Mouse (Mus musculus) left cerebral cortex, adult 2 months (tissue): ENCODE data around the gene Bok. TPM values are rescaled to one million over a fixed set of nuclear protein-coding genes. Genes with fewer than 3 reads are reported as not detected.

ENCODE experiments used
- DNase-seq, 2 experiments: peaks; one replicate each; pipeline ENCODE4 v3.0.0; 2021 to 2022; ENCODE audit warnings: low spot score in 2 of 2, mixed read lengths in 1 of 2; ENCODE audit errors: extremely low spot score in 1 of 2
- H3K27ac ChIP-seq: fragments of 200-600 bp; 2 replicates; pipeline ENCODE4 v1.8.1; 2022
- H3K4me3 ChIP-seq: fragments of 200-600 bp; 2 replicates; pipeline ENCODE4 v1.8.1; 2022
- CTCF ChIP-seq: fragments of 200-600 bp; IDR thresholded peaks from 2 replicates; pipeline ENCODE4 v1.8.1; 2022; ENCODE audit warnings: antibody characterized with exemption, mild to moderate bottlenecking, moderate library complexity
- intact Hi-C: fragments of 180-260 bp; cut with DNase I; formaldehyde crosslinking; loops from one replicate; pipeline ENCODE4 v1.15.1; 2025
- total RNA-seq, 2 experiments: library from RNA; stranded (reverse); gene quantifications; 2 replicates each; pipeline ENCODE4 v1.2.3; 2021

The Bok gene
- total RNA-seq, 2 experiments from 2014 or later: 33.2 to 35.8 TPM

- intact Hi-C loops: loop anchor here (2.0 kb wide), 1 partner anchor 58 kb away; no protein-coding TSS in a partner anchor
- DNase-seq: peak; percentile 36 to 50
- no peak overlapping the region for H3K27ac ChIP-seq
- TF ChIP-seq CTCF: peak; percentile 64
- H3K4me3 ChIP-seq: peak overlapping the region; percentile 31
Measured at GRCm38 (mm10) chr1:93668791-93669548, 16.5 kb upstream of the Bok start.

DNA sequence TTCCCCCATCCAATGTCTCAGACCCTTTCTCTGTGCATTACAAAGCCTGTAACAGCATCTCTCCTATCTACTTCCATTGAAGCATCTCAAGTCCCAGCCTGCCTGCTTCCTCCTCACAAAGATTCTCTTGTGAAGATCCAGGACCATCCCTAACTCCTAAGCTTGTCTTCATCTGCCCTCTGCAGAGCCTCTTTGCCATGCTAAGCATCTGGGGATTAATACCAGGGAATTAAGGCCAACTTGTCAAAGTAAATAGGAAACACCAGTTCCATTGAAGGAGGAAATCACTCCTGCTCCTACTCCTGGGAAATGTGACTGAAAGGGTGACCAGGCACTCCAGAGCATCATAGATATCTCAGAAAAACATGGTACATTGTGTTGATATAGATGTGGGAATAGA lies 15.5 kb upstream of the Bok start:
- H3K4me3 ChIP-seq: no peak overlapping the region
- intact Hi-C loops: loop anchor here (2.0 kb wide), 1 partner anchor 57 kb away; no protein-coding TSS in a partner anchor
- H3K27ac ChIP-seq: no peak overlapping the region
- no peak for DNase-seq
- no peak for TF ChIP-seq CTCF

DNA sequence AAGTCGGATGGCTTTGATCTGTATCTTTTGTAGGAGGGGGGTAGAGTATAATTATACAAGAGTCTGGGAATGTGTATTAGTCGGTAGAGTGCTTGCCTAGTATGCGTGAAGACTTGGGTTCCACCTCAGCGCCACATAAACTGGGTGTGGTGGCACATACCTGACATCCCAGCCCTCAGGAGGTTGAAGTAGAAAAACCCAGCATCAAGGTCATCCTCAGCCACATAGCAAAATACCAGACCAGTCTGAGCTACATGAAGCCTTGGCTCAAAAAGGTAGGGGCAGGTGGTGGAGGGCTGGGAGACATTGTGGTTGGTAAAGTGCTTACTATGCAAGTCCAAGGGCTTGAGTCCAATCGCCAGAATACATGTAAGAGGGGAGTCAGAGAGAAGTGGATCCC lies 12.8 kb upstream of the Bok start:
- no peak for TF ChIP-seq CTCF
- H3K27ac ChIP-seq: no peak overlapping the region
- no peak overlapping the region for H3K4me3 ChIP-seq
- intact Hi-C loops: no loop called here
- no peak for DNase-seq

- no peak for TF ChIP-seq CTCF
- no peak overlapping the region for H3K27ac ChIP-seq
- intact Hi-C loops: no loop called here
- DNase-seq: no peak
- no peak overlapping the region for H3K4me3 ChIP-seq
Measured at GRCm38 (mm10) chr1:93678386-93678785, 7.1 kb upstream of the Bok start.

DNA sequence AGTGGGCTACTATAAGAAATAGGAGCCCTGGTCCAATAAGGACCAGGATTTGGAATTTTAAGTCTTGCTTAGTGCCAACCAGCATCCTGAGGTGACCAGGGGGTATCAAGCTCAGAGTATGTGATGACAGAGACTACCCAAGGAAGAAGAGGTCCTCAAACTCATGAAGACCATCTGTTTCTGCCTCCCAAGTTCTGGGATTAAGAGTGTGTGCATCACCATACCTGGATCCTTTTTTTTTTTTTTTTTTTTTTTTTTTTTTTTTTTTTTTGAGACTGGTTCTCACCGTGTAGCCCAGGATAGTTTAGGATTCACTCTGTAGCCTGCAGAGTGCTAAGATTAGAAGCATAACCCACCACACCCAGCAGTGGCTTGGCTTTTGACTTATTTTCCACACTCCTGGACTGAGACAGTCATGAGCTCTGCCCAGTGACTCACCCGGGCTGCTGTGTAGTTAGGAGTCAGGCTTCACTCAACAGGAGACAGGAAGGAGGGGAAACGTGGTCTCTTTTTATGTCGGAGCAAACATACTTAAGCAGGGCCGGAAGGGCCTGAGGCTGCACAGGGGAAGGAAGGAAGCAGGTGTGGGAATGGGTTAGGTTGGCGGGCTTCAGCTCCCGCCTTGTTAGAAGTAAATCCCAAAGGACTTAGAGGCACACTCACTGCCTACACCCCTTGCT lies 5.4 kb upstream of the Bok start:
- no peak for DNase-seq
- Histone ChIP-seq H3K4me3 (no peak overlapping the region), H3K27ac (no peak overlapping the region)
- no peak for TF ChIP-seq CTCF
- intact Hi-C loops: no loop called here

DNA sequence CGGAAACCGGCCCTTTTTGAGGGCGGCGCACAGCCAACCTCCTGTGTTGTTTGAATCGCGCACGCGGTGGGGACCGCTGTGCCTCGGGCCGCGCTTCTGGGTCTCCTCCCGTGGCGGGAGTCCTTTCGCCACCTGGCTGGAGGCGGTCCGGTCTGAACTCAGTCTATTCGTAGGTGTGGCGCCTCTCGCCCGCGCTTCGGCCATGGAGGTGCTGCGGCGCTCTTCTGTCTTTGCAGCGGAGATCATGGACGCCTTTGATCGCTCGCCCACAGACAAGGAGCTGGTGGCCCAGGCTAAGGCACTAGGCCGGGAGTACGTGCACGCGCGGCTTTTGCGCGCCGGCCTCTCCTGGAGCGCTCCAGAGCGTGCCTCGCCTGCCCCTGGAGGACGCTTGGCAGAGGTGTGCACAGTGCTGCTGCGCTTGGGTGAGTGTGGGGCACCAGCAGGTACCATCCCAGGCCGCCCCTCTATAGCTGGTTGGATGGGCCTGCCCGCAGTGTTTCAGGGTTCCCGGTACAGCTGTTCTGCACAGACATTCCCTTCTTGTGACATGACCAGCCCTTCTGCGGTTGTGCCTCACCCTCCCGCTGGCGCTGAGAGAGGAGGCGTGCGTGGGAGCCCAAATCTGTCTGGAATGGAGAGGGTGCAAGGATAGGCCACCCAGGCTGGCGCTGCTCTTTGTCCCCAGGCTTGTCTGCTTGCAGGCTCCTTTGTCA lies 943 bp downstream of the Bok start:
- peak overlapping the region; percentile 74 for H3K27ac ChIP-seq
- peak; percentile 53 to 57 for DNase-seq
- H3K4me3 ChIP-seq: peak overlapping the region; percentile 50
- TF ChIP-seq CTCF: peak; percentile 40
- intact Hi-C loops: no loop called here

- no peak for DNase-seq
- no peak for TF ChIP-seq CTCF
- H3K4me3 ChIP-seq: peak overlapping the region; percentile 50
- intact Hi-C loops: no loop called here
- peak overlapping the region; percentile 74 for H3K27ac ChIP-seq
Measured at GRCm38 (mm10) chr1:93686961-93687320, 1.5 kb downstream of the Bok start.

DNA sequence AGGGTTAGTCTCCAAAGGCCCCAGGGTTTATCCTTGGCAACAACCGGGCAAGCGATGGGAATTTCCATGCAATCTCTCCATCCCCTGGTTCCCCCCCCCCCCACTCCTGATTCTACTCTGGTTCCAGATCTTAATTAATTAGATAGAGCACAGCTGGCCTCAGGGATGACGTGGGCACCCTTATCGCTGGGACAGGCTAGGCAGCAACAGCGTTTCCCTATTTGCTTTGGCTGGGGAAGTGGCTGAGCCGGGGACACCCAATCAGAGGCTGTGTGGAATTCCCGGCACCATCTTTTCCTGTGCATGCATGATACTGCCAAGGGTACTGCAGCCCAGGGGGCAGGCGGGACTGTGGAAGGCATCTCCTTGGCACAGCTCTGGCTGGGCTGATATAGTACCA lies 2.7 kb downstream of the Bok start:
- intact Hi-C loops: no loop called here
- TF ChIP-seq CTCF: no peak; the same call in 1 of the 2 replicates

GRCm38 (mm10) chr1:93689901-93690496 lies 4.5 kb downstream of the Bok start:
- DNase-seq: no peak
- no peak overlapping the region for H3K4me3 ChIP-seq
- no peak overlapping the region for H3K27ac ChIP-seq
- no peak for TF ChIP-seq CTCF
- intact Hi-C loops: no loop called here

More for the DNA sequence above, 2.7 kb downstream of the Bok start:
- DNase-seq: no peak
- Histone ChIP-seq H3K4me3 (no peak overlapping the region), H3K27ac (no peak overlapping the region)

GRCm38 (mm10) chr1:93691106-93691505 lies 5.6 kb downstream of the Bok start:
- Histone ChIP-seq H3K27ac (peak overlapping the region; percentile 50; the same call in 1 of the 2 replicates), H3K4me3 (no peak overlapping the region)
- TF ChIP-seq CTCF: no peak
- intact Hi-C loops: no loop called here
- no peak for DNase-seq

GRCm38 (mm10) chr1:93691786-93692357 lies 6.4 kb downstream of the Bok start:
- no peak for TF ChIP-seq CTCF
- intact Hi-C loops: no loop called here
- Histone ChIP-seq H3K27ac (peak overlapping the region; percentile 50; the same call in 1 of the 2 replicates), H3K4me3 (no peak overlapping the region)
- peak in 1 of 2 experiments; percentile 32 for DNase-seq
